Mouse (Mus musculus): ENCODE results near the gene Pgap3. TPM values are rescaled to one million over a fixed set of nuclear protein-coding genes. Genes with fewer than 3 reads are reported as not detected.

The Pgap3 gene
- polyA plus RNA-seq, 1 experiment from 2014 or later, result 19.1 TPM

DNA sequence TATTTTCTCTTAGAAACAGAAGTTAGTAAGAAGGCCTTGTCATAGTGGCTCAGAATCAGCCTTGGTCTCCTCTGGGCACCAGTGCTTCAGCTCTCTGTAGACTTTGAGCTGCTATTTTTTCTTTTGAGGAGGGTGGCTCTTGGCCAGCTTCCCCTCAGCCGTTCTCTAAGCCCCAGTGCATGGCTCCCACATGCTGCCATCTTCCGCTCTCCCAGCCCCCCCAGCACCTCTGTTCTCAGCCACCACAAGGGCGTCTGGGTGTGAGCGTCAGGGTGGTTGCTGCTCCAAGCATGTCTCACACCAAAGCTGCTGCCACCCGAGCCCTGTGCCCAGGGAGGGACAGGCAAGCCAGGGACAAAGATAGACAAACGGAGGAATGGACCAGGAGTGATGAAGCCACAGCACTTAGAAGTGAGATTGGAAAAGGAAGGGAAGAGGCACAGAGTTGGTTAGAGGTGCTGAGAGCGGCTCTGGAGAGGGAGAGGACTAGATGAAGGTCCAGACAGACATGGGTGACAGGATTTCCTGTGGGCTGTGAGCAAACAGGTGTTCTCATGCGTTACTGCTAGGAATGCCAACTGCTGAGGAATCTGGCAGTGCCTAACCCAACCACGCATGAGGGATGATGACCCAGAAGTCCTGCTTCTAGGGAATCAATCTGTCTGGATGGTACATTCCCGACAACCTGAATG is 33.0 kb downstream of the Pgap3 start:
- Histone ChIP-seq H3K9me3 (no peaks in the 10 kb centered on the region), H3K36me3 (peaks cover 4% of the 10 kb centered on the region; the same call in 1 of the 2 replicates), H3K4me3 (no peak overlapping the region), H3K9ac (peak overlapping the region; percentile 62; the same call in 1 of the 2 replicates), H3K27ac (replicated peaks) (peak overlapping the region; percentile 78), H3K4me2 (no peak overlapping the region), H3K4me1 (peaks cover 74% of the 10 kb centered on the region), H3K27me3 (replicated peaks) (no peaks in the 10 kb centered on the region)
- 52% methylated on average over 10 of the region's 10 CpGs for WGBS
- no peak for ATAC-seq (ENCODE audit: extremely low read depth, insufficient number of reproducible peaks, low FRiP score, low TSS enrichment)

DNA sequence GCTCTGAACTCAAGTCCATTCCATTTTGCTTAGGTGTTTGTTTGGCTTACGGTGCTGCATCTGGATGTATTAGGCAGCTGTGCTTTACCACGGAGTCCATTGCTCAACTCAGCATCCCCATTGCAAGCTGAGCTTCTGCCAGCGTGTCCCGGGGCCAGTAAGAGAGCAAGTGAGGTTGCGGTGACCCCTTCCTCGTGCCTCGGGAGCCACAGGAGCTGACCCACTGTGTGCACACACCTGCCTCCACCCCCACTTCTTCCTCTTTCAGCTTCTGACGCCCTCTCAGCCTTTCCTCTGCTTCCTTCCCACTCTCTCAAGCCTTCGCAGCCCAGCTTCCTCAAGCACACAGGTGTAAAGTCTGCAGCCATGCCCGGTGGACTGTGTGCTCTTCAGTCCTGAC is 34.0 kb downstream of the Pgap3 start:
- no peak for ATAC-seq (ENCODE audit: extremely low read depth, insufficient number of reproducible peaks, low FRiP score, low TSS enrichment)
- 69% methylated on average over 10 of the region's 10 CpGs for WGBS
- Histone ChIP-seq H3K4me3 (no peak overlapping the region), H3K4me1 (peaks cover 70% of the 10 kb centered on the region), H3K27ac (replicated peaks) (peak overlapping the region; percentile 53; the same call in 1 of the 2 replicates), H3K9me3 (no peaks in the 10 kb centered on the region), H3K9ac (peak overlapping the region; percentile 63), H3K4me2 (no peak overlapping the region), H3K36me3 (peaks cover 4% of the 10 kb centered on the region; the same call in 1 of the 2 replicates), H3K27me3 (replicated peaks) (no peaks in the 10 kb centered on the region)

DNA sequence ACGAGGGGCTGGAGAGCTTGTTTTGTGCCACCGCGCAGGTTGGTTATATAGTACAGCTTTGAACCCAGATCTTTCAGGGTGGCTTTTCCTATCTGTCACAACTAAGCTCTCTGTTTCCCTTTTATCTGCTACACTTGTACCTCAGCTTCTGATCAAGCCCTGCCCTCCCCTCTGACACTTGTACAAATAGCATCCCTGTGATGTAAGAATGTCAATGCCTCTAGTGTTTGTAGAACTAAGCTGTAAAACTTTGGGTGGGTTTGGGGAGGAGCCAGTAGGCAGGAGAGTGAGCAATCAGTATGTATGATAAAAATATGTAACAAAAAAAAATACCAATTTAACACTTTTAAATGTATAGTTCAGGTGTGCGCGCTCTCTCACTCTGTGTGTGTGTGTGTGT is 35.9 kb downstream of the Pgap3 start:
- H3K4me1 ChIP-seq, result peaks cover 72% of the 10 kb centered on the region
- H3K4me3 ChIP-seq, result no peak overlapping the region
- no peak overlapping the region for H3K9ac ChIP-seq
- H3K36me3 ChIP-seq, result peaks cover 7% of the 10 kb centered on the region; the same call in 1 of the 2 replicates
- no peak overlapping the region for H3K27ac ChIP-seq (replicated peaks)
- WGBS, result 86% methylated on average over 5 of the region's 5 CpGs
- no peaks in the 10 kb centered on the region for H3K9me3 ChIP-seq
- ATAC-seq (ENCODE audit: extremely low read depth, insufficient number of reproducible peaks, low FRiP score, low TSS enrichment), result no peak
- no peak overlapping the region for H3K4me2 ChIP-seq
- no peaks in the 10 kb centered on the region for H3K27me3 ChIP-seq (replicated peaks)

DNA sequence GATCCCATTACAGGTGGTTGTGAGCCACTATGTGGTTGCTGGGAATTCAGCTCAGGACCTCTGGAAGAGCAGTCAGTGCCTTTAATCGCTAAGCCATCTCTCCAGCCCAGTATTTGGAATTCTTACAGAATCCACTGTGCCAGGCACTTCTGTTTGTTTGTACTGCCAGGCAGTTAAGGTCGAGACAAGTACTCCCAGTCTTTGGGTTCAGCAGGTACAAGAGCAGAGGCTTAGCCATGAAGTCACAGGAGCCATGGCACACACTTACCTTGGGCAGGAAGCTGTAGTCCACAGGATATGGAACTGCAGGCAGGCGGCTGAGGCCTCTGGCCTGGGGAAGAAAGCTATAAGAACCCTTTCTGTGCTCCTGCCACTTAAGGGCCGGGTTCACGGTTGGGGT is 36.5 kb downstream of the Pgap3 start:
- Histone ChIP-seq H3K9ac (no peak overlapping the region), H3K36me3 (peaks cover 7% of the 10 kb centered on the region; the same call in 1 of the 2 replicates), H3K9me3 (no peaks in the 10 kb centered on the region), H3K27me3 (replicated peaks) (no peaks in the 10 kb centered on the region), H3K27ac (replicated peaks) (no peak overlapping the region), H3K4me1 (peaks cover 72% of the 10 kb centered on the region), H3K4me3 (no peak overlapping the region), H3K4me2 (no peak overlapping the region)
- WGBS, result 79% methylated on average over 5 of the region's 5 CpGs
- ATAC-seq (ENCODE audit: extremely low read depth, insufficient number of reproducible peaks, low FRiP score, low TSS enrichment), result no peak

DNA sequence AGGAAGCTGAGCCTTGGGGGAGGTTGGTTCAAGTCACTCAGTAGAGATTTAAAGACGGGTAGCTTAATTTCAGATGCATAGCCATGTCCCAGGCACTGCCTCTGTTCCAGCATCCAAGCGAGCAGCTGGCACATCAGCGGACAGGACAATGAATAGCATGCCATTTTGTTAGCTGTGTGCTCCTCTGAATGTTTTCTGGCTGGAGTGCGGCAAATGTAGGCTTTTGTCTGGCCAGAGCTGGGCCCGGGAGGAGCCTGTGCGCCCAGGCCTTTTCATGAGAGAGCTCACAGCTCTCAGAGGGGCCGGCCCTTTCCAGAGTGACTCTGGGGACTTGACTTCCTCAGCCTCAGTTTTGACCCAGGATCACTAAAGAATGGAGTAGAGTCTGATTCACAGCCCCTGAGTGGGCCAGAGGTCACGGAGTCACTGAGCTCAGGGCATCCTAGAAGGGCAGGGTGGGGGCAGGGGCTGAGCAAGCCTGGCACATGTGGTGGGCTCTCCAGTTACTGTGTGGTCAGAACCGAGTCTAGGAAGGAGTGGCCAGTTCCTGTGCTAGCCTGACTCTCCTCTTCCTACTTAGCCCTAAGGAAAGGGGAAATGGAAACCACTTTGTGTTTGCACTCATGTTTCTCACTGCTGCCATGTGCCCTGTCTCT is 39.3 kb downstream of the Pgap3 start:
- no peaks in the 10 kb centered on the region for H3K9me3 ChIP-seq
- H3K27ac ChIP-seq (replicated peaks), result no peak overlapping the region; the same call in 1 of the 2 replicates
- H3K4me2 ChIP-seq, result 0 out of 2 replicates have a peak overlapping the region, but pooled peaks have one; percentile 11
- H3K4me3 ChIP-seq, result no peak overlapping the region
- peaks cover 4% of the 10 kb centered on the region; the same call in 1 of the 2 replicates for H3K36me3 ChIP-seq
- 67% methylated on average over 9 of the region's 9 CpGs for WGBS
- H3K27me3 ChIP-seq (replicated peaks), result no peaks in the 10 kb centered on the region
- peaks cover 66% of the 10 kb centered on the region for H3K4me1 ChIP-seq
- ATAC-seq (ENCODE audit: extremely low read depth, insufficient number of reproducible peaks, low FRiP score, low TSS enrichment), result no peak
- peak overlapping the region; percentile 17 for H3K9ac ChIP-seq

DNA sequence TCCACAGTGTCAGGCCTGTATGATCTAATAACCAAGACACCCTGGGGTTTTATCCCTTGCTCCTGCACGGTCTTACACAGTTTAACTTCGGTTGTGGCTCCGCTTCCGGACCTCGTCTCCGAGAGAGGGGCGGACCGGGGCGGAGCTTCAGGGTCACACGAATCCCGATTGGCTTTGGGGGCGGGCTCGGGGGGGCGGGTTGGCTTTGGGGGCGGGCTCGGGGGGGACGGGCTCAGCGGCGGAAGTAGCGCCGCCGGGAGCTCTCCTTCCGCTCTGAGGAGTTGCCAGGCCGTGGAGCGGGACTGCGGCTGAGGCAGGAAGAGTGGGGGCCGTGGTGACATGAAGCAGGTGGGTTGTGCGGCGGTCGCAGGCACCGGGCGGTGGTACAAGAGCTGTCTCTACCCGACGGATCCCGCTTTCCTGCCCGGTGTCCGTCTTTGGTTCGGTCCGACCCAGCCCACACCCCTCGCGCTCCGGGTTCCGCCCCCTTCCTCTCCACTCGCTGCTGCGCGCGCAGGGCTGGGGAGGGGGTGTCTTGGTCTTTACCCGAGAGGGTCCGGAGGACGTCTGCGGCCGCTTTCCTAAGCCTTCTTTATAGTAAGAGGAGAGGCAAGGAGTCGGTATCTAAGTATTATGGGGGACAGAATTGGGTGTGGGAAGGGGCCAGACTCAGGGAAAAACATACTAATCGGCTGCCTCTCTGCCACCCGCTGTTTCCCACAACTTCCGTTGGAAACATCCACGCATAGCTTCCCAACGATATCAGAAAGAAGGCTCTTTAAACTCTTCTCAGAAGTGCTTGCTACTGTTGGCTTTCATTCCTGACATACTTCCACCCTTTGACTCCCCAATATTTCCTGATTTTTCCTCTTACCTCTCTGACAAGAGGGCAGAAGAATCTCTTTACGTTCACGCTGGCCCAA is 41.9 kb downstream of the Pgap3 start, which contains the start of gene Stard3:
Stard3 (plus strand) TSS at position 208 of the 923 bp plus-strand sequence.
- Histone ChIP-seq H3K9ac (peak within 1 kb of the TSS; percentile 91), H3K4me3 (peak within 1 kb of the TSS; percentile 82), H3K27me3 (replicated peaks) (peaks cover 19% of the 10 kb centered on the region), H3K27ac (replicated peaks) (peak within 1 kb of the TSS; percentile 90), H3K9me3 (no peaks in the 10 kb centered on the region), H3K36me3 (peaks cover 4% of the 10 kb centered on the region; the same call in 1 of the 2 replicates), H3K4me1 (peaks cover 55% of the 10 kb centered on the region), H3K4me2 (peak within 1 kb of the TSS; percentile 87)
- under 1% methylated on average over 60 of the region's 60 CpGs for WGBS
- peak; percentile 70 for ATAC-seq (ENCODE audit: extremely low read depth, insufficient number of reproducible peaks, low FRiP score, low TSS enrichment)

DNA sequence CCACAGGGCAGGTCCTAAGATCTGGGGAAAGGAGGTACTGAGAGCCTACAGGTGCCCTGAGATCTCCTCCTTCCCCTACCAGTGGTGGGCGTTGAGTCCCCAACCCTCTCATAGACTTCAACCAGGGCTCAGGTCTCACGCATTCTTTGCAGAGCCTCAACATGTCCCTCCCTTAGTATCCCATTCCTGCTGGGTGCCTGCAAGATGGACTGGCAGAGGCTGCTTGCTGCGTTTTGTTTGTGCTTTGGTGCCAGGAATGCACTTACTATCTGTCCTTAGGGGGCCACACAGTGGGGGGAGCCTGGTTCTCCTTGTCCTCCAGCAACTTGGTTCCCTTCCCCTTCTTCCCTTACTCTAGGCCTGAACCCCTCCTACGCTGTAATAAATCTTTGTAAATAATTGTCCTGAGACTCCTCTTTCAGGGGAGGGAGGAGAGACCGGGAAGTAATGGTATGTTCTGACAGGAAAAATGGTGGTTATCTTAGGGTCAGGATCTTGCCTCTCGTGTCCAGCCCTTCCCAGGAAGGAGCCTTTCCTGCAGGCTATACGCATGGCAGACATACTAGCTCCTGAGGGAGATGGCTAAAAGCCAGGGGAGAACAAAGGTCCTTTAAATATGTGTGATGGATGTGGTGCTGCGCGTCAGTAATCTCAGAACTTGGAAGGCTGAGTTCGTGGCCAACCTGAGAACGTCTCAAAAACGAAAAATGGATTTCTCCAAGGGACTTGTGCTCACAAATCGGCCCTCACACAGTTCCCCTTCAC is 42.7 kb downstream of the Pgap3 start:
- ATAC-seq (ENCODE audit: extremely low read depth, insufficient number of reproducible peaks, low FRiP score, low TSS enrichment), result no peak
- peaks cover 55% of the 10 kb centered on the region for H3K4me1 ChIP-seq
- 8% methylated on average over 13 of the region's 13 CpGs for WGBS

DNA sequence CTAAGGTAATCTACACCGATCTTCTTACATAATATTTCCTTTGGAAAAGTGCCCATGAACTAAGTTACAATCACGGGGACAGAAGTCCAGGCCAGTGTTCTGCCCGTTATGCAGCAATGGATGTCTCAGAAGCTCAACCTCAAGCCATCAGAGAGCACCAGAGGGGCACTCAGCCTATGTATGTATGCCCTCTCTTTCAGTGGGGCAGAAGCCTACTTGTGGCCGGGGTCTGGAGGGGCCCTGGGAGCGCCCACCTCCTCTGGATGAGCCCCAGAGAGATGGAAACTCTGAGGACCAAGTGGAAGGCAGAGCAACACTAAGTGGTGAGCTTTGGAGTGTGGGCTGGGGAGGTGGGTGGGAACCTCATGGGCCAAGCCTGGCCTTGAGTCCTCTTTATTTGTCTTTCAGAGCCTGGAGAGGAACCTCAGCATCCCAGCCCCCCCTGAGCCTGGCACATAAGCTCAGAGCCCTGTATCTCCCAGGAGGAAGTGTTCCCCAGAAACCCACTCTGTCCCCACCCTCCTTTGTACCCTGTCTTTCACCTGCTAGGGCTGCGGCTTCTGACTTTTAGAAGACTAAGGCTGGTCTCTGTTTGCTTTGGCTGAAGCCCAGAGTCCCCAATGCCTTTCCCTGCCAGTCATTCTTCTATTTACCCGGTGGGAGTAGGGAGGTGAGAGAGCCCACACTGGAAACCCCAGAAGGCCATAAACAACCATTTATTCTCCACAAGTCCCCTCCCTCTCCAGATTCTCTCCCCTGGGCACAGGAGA is 43.5 kb downstream of the Pgap3 start:
- H3K4me2 ChIP-seq, result peak overlapping the region; percentile 87
- H3K9ac ChIP-seq, result peak overlapping the region; percentile 77
- WGBS, result 67% methylated on average over 7 of the region's 7 CpGs
- peaks cover 36% of the 10 kb centered on the region for H3K27me3 ChIP-seq (replicated peaks)
- peaks cover 52% of the 10 kb centered on the region for H3K4me1 ChIP-seq
- no peaks in the 10 kb centered on the region for H3K9me3 ChIP-seq
- H3K36me3 ChIP-seq, result peaks cover 4% of the 10 kb centered on the region; the same call in 1 of the 2 replicates
- ATAC-seq (ENCODE audit: extremely low read depth, insufficient number of reproducible peaks, low FRiP score, low TSS enrichment), result no peak
- peak overlapping the region; percentile 90 for H3K27ac ChIP-seq (replicated peaks)
- peak overlapping the region; percentile 82; the same call in 1 of the 2 replicates for H3K4me3 ChIP-seq

More for the DNA sequence above, 42.7 kb downstream of the Pgap3 start:
- Histone ChIP-seq H3K4me3 (peak overlapping the region; percentile 82), H3K9me3 (no peaks in the 10 kb centered on the region), H3K9ac (peak overlapping the region; percentile 77), H3K27ac (replicated peaks) (peak overlapping the region; percentile 90), H3K27me3 (replicated peaks) (peaks cover 28% of the 10 kb centered on the region), H3K36me3 (peaks cover 4% of the 10 kb centered on the region; the same call in 1 of the 2 replicates), H3K4me2 (peak overlapping the region; percentile 87)

DNA sequence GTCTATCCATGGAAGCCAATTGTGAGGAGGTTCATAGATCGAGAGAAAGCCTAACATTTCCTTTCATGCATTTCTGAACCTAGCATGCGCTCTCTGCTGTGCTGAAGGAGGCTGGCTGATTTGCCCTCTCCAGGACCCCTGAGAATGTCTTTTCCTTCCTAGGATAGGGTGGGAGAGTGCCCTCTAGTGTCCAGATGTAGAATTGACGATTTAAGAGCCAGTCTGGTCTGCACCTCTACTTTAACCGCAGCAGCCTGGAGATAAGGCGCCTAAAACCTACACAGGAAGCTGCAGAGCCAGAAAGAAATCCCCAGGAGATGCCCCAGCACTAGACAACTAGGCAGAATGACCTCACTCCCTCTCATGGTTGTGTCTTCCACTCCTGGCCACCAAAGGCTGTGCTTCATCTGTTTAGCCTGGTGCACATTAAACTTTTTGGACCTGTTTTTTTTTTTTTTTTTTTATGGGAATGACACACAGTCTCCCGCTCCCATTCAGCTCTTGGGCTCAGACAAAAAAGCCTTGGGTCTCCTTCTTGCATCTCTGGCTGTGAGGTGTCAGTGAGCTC is 44.5 kb downstream of the Pgap3 start:
- 8% methylated on average over 6 of the region's 6 CpGs for WGBS
- H3K36me3 ChIP-seq, result peaks cover 4% of the 10 kb centered on the region; the same call in 1 of the 2 replicates
- ATAC-seq (ENCODE audit: extremely low read depth, insufficient number of reproducible peaks, low FRiP score, low TSS enrichment), result no peak
- no peaks in the 10 kb centered on the region for H3K9me3 ChIP-seq
- no peak overlapping the region for H3K4me3 ChIP-seq
- peaks cover 43% of the 10 kb centered on the region for H3K4me1 ChIP-seq
- H3K27me3 ChIP-seq (replicated peaks), result peaks cover 46% of the 10 kb centered on the region
- H3K9ac ChIP-seq, result peak overlapping the region; percentile 29; the same call in 1 of the 2 replicates
- no peak overlapping the region for H3K27ac ChIP-seq (replicated peaks)
- no peak overlapping the region for H3K4me2 ChIP-seq
